Comparison of ENCODE assay signal across 8 mouse cellular contexts in the genomic region with DNA sequence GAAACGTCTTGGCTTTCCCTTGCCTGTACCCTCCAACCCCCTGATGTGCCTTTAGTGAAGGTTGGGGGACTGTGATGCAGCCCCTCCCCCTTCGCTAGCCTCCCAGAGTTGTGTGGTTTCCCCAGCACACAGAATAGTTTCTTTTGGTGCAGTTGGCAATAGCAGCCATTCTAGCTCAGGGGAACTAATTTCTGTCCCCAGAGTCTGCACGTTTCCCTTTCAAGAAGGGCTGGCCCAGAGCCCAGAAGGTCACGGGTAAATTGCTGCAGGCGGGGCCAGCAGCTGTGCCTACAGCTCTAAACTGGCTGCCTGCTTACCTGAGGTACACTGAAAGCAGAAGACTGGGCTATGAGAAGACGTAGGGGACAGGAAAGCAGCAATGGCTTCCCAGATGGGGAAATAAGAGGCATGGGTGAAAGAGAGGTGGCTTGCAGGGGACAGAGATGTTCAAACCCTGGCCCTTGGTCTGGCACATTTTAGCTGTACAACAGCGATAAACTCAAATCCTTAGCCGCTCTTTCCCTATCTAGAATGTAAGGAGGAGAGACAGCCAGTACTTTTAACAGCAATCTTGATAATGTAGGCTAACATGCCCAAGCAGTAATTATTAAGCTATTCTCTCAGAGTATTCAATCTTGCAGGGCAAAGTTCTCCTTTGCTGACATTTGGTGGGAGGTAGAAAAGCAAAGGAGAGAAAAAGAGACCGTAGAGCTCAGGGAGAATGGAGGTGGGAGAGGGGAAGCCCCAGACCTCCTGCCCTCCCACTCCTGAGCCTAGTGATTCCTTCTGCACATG. TPM values are rescaled to one million over a fixed set of nuclear protein-coding genes. Genes with fewer than 3 reads are reported as not detected.
DNase-seq lines count a peak whose midpoint lies in the region; ATAC-seq and TF ChIP-seq lines count a peak whose summit lies in the region.

No protein-coding gene starts in this region.

- peak overlapping the region; percentile 17 for H3K4me3 ChIP-seq in embryonic fibroblast, embryonic 13.5 days (ENCODE audit: insufficient read depth, low read length)
- H3K4me3 ChIP-seq in kidney, adult 2 months (ENCODE audit: insufficient read depth, low read depth, low read length) = peak overlapping the region; percentile 49
- H3K4me3 ChIP-seq in liver, embryonic 13.5 days (replicated peaks) = no peak overlapping the region
- H3K4me3 ChIP-seq in neural tube, embryonic 13.5 days = peak overlapping the region; percentile 34; the same call in 1 of the 2 replicates

- WGBS in kidney, adult 2 months = 15% methylated on average over 9 of the region's 9 CpGs
- WGBS in liver, embryonic 13.5 days (ENCODE audit: insufficient replicate concordance) = 26% methylated on average over 9 of the region's 9 CpGs
- WGBS in neural tube, embryonic 13.5 days = 29% methylated on average over 9 of the region's 9 CpGs

- no peaks in the 10 kb centered on the region for H3K36me3 ChIP-seq in kidney, adult 2 months (ENCODE audit: control insufficient read depth, insufficient read depth, low read length)
- H3K36me3 ChIP-seq in liver, embryonic 13.5 days = no peaks in the 10 kb centered on the region
- H3K36me3 ChIP-seq in neural tube, embryonic 13.5 days = no peaks in the 10 kb centered on the region

- ATAC-seq in liver, embryonic 13.5 days (ENCODE audit: low read depth) = no peak
- peak; percentile 90 for ATAC-seq in neural tube, embryonic 13.5 days (ENCODE audit: low read depth)

- peak overlapping the region; percentile 29; the same call in 1 of the 2 replicates for H3K4me2 ChIP-seq in liver, embryonic 13.5 days
- peak overlapping the region; percentile 64 for H3K4me2 ChIP-seq in neural tube, embryonic 13.5 days

- peaks cover 2% of the 10 kb centered on the region for H3K4me1 ChIP-seq in embryonic fibroblast, embryonic 13.5 days (ENCODE audit: control insufficient read depth, insufficient read depth, low read length)
- peaks cover 10% of the 10 kb centered on the region for H3K4me1 ChIP-seq in kidney, adult 2 months (ENCODE audit: control insufficient read depth, insufficient read depth, low read length)
- H3K4me1 ChIP-seq in liver, embryonic 13.5 days (replicated peaks) = no peaks in the 10 kb centered on the region
- peaks cover 28% of the 10 kb centered on the region for H3K4me1 ChIP-seq in neural tube, embryonic 13.5 days (replicated peaks)

- no peaks in the 10 kb centered on the region for H3K9me3 ChIP-seq in liver, embryonic 13.5 days (replicated peaks)
- H3K9me3 ChIP-seq in neural tube, embryonic 13.5 days = no peaks in the 10 kb centered on the region

- H3K9ac ChIP-seq in liver, embryonic 13.5 days = no peak overlapping the region
- no peak overlapping the region; the same call in 1 of the 2 replicates for H3K9ac ChIP-seq in neural tube, embryonic 13.5 days

- peak; percentile 74 for DNase-seq in 3T3-L1 (ENCODE audit: low read depth, low spot score)
- DNase-seq in adrenal gland, postnatal 36 days = peak; percentile 88 to 91
- DNase-seq in heart, adult 9 months (ENCODE audit: low spot score in 2 of 2) = peak; percentile 86
- peak; percentile 96 for DNase-seq in kidney, adult 2 months
- no peak for DNase-seq in liver, embryonic 13.5 days
- peak; percentile 27 for DNase-seq in testis, postnatal 14 days (ENCODE audit: low spot score)

- no peak for TF ChIP-seq CTCF in embryonic fibroblast, embryonic 13.5 days (IDR thresholded peaks at IDR 0.05; ENCODE audit: borderline replicate concordance, insufficient read depth, low read length)
- no peak for TF ChIP-seq CTCF in kidney, adult 2 months (conservative IDR thresholded peaks at IDR 0.05; ENCODE audit: insufficient read depth, insufficient read length, low read depth, low read length)

- no peak overlapping the region for H3K27ac ChIP-seq in embryonic fibroblast, embryonic 13.5 days (ENCODE audit: insufficient read depth, low read length)
- peak overlapping the region; percentile 82 for H3K27ac ChIP-seq in kidney, adult 2 months (ENCODE audit: insufficient read depth, low read depth, low read length)
- no peak overlapping the region for H3K27ac ChIP-seq in liver, embryonic 13.5 days
- peak overlapping the region; percentile 78 for H3K27ac ChIP-seq in neural tube, embryonic 13.5 days (replicated peaks)

- TF ChIP-seq POLR2A in embryonic fibroblast, embryonic 13.5 days (IDR thresholded peaks at IDR 0.05; ENCODE audit: low read depth, low read length) = no peak
- no peak for TF ChIP-seq POLR2A in kidney, adult 2 months (IDR thresholded peaks at IDR 0.05; ENCODE audit: low read depth, low read length)

- no peaks in the 10 kb centered on the region for H3K27me3 ChIP-seq in kidney, adult 2 months (replicated peaks; ENCODE audit: control insufficient read depth, insufficient read depth, low read length)
- peaks cover 20% of the 10 kb centered on the region for H3K27me3 ChIP-seq in liver, embryonic 13.5 days
- no peaks in the 10 kb centered on the region; the same call in 1 of the 2 replicates for H3K27me3 ChIP-seq in neural tube, embryonic 13.5 days

RNA-seq across cellular contexts. Expression of gene Lmcd1, which starts 0.9 kb away (rescaled TPM):
- total RNA-seq in adrenal gland, postnatal 36 days (2021) = 1 to 10 TPM; 5.2 to 8.4 TPM
- polyA plus RNA-seq in embryonic fibroblast, embryonic 13.5 days (2011; ENCODE audit: insufficient read length, low read depth, missing spikeins) = 4.1 and 10.2 TPM in 2 replicates
- 10.9 and 14.0 TPM in 2 replicates for polyA plus RNA-seq in kidney, adult 2 months (2012; rRNA removed)
- 1.1 and 1.6 TPM in 2 replicates for polyA plus RNA-seq in liver, embryonic 13.5 days (2015; fragmentation: Nextera tagmentation; extraction: Ambion mirVana)
- polyA plus RNA-seq in neural tube, embryonic 13.5 days (2015; fragmentation: Nextera tagmentation; extraction: Ambion mirVana) = 13.4 and 15.4 TPM in 2 replicates

Comparison
In these comparisons a context has a peak if more than half of its experiments do, and no peak if none do; other contexts are left out.
1. H3K27ac ChIP-seq: peak in kidney, adult 2 months (single experiment) and neural tube, embryonic 13.5 days (single experiment); none in embryonic fibroblast, embryonic 13.5 days (single experiment) and liver, embryonic 13.5 days (single experiment).